Mouse (Mus musculus) heart, embryonic 16.5 days (tissue): ENCODE measurements at regions not wholly inside any gene's neighbourhood (a gene's known extent, or its start where the extent isn't known, plus 50 kb on each side); places are given as distances from the start of the nearest gene placed in this dataset.
A peak's percentile ranks its signal among the peaks of the same experiment; 100 is the strongest.

Experiments used
- ATAC-seq: fragments of 200-750 bp; cut with Nextera tagmentation; replicated peaks from 2 replicates; pipeline ENCODE4 v1.8.0; 2017; ENCODE audit warnings: moderate number of reproducible peaks; ENCODE audit not compliant: insufficient read depth, low FRiP score; ENCODE audit errors: extremely low read depth
- H3K27ac ChIP-seq: fragments of 300-500 bp; sonication (generic); 2 replicates; pipeline ENCODE4 v1.5.1; 2014; ENCODE audit warnings: mild to moderate bottlenecking, low read length, control low read depth, moderate library complexity
- H3K27me3 ChIP-seq: fragments of 300-500 bp; sonication (generic); 2 replicates; pipeline ENCODE4 v1.6.1; 2014; ENCODE audit warnings: low read length, mixed read lengths; ENCODE audit not compliant: control insufficient read depth, insufficient read depth
- H3K36me3 ChIP-seq: fragments of 300-500 bp; sonication (generic); 2 replicates; pipeline ENCODE4 v1.6.1; 2014; ENCODE audit not compliant: control insufficient read depth, insufficient read depth
- H3K4me1 ChIP-seq: fragments of 300-500 bp; sonication (generic); 2 replicates; pipeline ENCODE4 v1.6.1; 2014; ENCODE audit warnings: low read length, mixed read lengths; ENCODE audit not compliant: control insufficient read depth, insufficient read depth
- H3K4me2 ChIP-seq: fragments of 300-500 bp; sonication (generic); 2 replicates; pipeline ENCODE4 v1.6.1; 2014; ENCODE audit warnings: low read depth, mild to moderate bottlenecking, control low read depth, low read length
- H3K4me3 ChIP-seq: fragments of 300-500 bp; sonication (generic); 2 replicates; pipeline ENCODE4 v1.5.1; 2014; ENCODE audit warnings: mild to moderate bottlenecking, control low read depth, low read length
- H3K9ac ChIP-seq: fragments of 300-500 bp; sonication (generic); 2 replicates; pipeline ENCODE4 v1.6.1; 2014; ENCODE audit warnings: low read length, control low read depth
- H3K9me3 ChIP-seq: fragments of 300-500 bp; sonication (generic); replicated peaks from 2 replicates; pipeline ENCODE4 v1.6.1; 2016; ENCODE audit warnings: low read length; ENCODE audit not compliant: control insufficient read depth
- WGBS: fragments of 180-500 bp; shearing (Covaris S2); extraction: QIAGEN DNeasy Blood & Tissue Kit; methylation state at CpG from one replicate; pipeline ENCODE4 v1.1.7; 2014; 5-methylcytosine and 5-hydroxymethylcytosine counted together

DNA sequence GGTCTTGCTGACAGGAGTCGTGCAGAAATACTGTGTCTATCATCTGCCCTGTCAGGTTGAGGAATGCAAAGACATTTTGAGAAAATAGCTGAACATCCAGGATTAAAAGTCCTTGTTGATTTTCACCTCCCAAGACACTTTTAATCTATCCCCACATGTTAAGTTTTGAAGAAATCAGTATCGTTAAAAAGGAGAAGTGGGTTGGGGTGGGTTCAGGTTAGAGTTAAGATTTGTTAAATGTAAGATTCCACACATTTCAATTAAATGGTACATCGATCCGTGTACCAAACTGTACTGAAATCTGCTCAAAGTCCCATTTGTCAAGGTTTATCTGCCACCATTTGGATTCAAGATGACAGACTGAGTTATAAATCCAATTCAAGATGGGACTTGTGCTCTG lies 162.8 kb downstream of the Dhx15 start:
- Histone ChIP-seq H3K27ac (no peak overlapping the region), H3K36me3 (no peaks in the 10 kb centered on the region), H3K27me3 (no peaks in the 10 kb centered on the region), H3K4me2 (no peak overlapping the region), H3K4me3 (no peak overlapping the region), H3K9me3 (no peaks in the 10 kb centered on the region), H3K9ac (no peak overlapping the region), H3K4me1 (peaks cover 6% of the 10 kb centered on the region)
- 81% methylated on average over 4 of the region's 4 CpGs for WGBS
- no peak for ATAC-seq

DNA sequence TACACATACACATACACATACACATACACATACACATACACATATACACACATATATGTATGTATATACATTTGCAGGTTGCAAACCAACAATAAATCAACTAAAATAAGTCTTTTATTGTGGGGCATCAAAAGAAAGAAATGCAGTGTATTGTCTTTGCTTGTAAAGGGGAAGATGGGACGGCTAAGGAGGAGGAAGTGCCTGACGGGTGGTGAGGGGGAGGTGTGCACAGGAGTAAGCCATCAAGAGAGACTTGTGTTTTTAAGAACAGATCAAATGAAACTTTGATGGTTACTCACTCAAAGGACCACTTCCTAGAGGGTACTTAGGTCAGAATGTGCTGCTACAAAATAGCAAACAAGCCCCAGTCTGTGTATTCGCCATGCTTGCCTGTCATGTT lies 164.2 kb downstream of the Dhx15 start:
- WGBS, result 72% methylated on average over 3 of the region's 3 CpGs
- H3K4me1 ChIP-seq, result peaks cover 10% of the 10 kb centered on the region
- ATAC-seq, result no peak

DNA sequence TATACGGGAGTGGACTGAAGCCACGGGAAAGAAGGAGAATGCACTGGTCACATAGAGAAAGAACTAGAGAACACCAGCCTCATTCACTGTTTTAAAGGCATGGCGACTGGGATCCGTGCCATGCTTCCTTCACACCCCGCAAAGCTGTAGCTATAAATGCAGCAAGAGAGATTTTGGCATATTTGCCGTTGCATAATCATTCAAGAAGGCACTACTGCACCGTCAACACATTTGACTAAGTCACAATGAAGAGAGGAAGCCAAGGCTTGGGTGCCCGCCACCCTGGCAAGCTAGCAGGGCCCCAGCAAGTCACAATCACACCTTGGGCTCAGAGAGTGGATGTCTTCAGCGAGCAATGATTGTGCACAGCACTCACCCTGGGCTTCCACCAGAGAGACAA lies 167.1 kb downstream of the Dhx15 start:
- H3K36me3 ChIP-seq, result no peaks in the 10 kb centered on the region
- no peaks in the 10 kb centered on the region for H3K27me3 ChIP-seq
- H3K4me2 ChIP-seq, result no peak overlapping the region
- H3K4me3 ChIP-seq, result no peak overlapping the region
- H3K9me3 ChIP-seq, result no peaks in the 10 kb centered on the region
- 50% methylated on average over 9 of the region's 9 CpGs for WGBS
- H3K4me1 ChIP-seq, result peaks cover 10% of the 10 kb centered on the region
- H3K27ac ChIP-seq, result no peak overlapping the region
- 0 out of 2 replicates have a peak, but pooled peaks have one; percentile 18 for ATAC-seq
- H3K9ac ChIP-seq, result no peak overlapping the region

More for the DNA sequence above, 164.2 kb downstream of the Dhx15 start:
- no peak overlapping the region for H3K27ac ChIP-seq
- H3K9ac ChIP-seq, result no peak overlapping the region
- H3K4me3 ChIP-seq, result no peak overlapping the region
- H3K4me2 ChIP-seq, result no peak overlapping the region
- no peaks in the 10 kb centered on the region for H3K9me3 ChIP-seq
- no peaks in the 10 kb centered on the region for H3K27me3 ChIP-seq
- H3K36me3 ChIP-seq, result no peaks in the 10 kb centered on the region

DNA sequence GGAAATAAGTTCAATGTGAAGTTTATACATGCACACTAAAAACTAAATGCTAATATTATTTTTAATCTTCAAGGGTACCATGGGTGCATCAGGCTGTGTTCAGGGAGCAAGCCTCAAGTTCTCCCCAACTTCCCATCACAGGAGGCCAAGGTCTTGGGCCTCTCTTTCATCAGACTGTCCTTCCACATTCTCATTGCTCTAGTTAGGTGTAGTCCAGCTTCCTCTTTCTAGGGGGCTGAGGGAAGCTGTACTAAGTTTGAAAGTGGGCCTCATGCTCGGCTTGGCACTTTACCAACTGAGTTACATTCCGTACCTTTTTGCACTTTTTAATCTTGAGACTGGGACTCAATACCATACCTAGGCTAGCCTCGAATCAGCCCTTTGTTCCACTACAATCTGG lies 173.3 kb downstream of the Dhx15 start:
- 0 out of 2 replicates have a peak, but pooled peaks cover 2% of the 10 kb centered on the region for H3K4me1 ChIP-seq
- no peak overlapping the region for H3K4me3 ChIP-seq
- H3K9me3 ChIP-seq, result no peaks in the 10 kb centered on the region
- H3K27ac ChIP-seq, result no peak overlapping the region
- H3K36me3 ChIP-seq, result no peaks in the 10 kb centered on the region
- ATAC-seq, result no peak
- no peak overlapping the region for H3K9ac ChIP-seq
- no peaks in the 10 kb centered on the region for H3K27me3 ChIP-seq
- H3K4me2 ChIP-seq, result no peak overlapping the region
- 60% methylated on average over 3 of the region's 3 CpGs for WGBS

DNA sequence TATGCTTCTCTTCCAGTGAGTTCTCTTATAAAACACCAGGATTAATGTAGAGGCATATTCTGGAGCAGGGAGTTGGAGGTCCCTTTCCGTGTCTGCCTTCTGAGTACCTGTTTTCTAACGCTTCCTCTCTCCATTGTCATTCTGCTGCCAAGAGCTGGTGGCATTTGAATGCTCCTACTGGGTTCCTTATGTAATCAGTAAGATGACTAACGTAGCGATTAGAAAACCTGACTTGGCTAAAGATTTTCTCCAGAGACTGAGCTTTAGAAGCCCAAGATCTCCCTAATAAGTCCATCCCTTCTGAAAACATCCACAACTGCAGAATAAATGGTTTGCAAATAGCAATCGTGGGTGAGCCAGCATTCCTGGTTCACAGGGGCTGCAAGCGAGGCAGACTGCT lies 174.5 kb downstream of the Dhx15 start:
- Histone ChIP-seq H3K4me2 (no peak overlapping the region), H3K27me3 (no peaks in the 10 kb centered on the region), H3K36me3 (no peaks in the 10 kb centered on the region), H3K4me1 (no peaks in the 10 kb centered on the region), H3K27ac (no peak overlapping the region), H3K4me3 (no peak overlapping the region), H3K9ac (no peak overlapping the region), H3K9me3 (no peaks in the 10 kb centered on the region)
- ATAC-seq, result no peak
- 47% methylated on average over 6 of the region's 6 CpGs for WGBS

DNA sequence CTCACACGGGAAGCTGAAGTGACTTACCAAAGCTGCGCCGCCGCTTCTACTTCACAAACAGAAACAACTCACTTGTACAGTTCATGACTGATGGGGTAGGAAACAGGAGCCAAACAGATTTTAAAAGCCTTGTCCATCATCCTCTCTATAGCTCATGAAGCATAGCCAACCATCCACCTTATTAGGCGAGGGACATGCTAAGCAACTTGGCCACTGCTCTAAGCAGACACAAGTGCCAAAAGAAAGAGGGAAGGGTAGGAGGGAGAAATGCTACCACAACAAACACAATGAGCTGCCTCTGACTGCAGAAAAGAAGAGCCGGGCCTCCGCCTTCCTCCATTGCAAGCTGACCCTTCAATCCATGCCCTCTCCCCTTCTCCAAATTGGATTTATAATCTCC lies 179.9 kb downstream of the Dhx15 start:
- Histone ChIP-seq H3K9me3 (no peaks in the 10 kb centered on the region), H3K27me3 (no peaks in the 10 kb centered on the region), H3K4me2 (no peak overlapping the region), H3K4me3 (no peak overlapping the region), H3K9ac (no peak overlapping the region), H3K4me1 (no peaks in the 10 kb centered on the region; the same call in none of the 2 replicates), H3K27ac (no peak overlapping the region), H3K36me3 (no peaks in the 10 kb centered on the region)
- ATAC-seq, result no peak
- 88% methylated on average over 7 of the region's 7 CpGs for WGBS

DNA sequence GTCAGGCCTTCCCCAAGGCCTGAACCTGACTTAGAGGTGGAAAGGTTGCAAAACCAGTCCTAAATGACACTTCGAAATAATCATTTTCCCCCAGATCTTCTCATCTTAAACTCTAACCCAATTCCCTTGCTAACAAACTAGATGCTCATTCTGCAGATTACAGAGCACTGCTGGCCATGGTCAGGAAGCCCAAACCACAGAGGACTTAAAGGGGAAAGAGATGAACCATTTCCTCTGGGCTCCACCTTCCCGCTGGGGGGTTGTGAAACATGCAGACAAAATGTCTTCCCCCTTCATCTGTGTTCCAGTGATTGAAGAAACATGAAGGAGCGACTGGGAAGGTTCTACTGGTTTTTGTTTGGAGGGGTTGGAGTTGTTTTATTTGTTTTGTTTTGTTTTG lies 181.4 kb downstream of the Dhx15 start:
- Histone ChIP-seq H3K27me3 (no peaks in the 10 kb centered on the region), H3K4me1 (no peaks in the 10 kb centered on the region; the same call in none of the 2 replicates), H3K4me2 (no peak overlapping the region), H3K9me3 (no peaks in the 10 kb centered on the region), H3K27ac (no peak overlapping the region), H3K4me3 (no peak overlapping the region), H3K36me3 (no peaks in the 10 kb centered on the region), H3K9ac (no peak overlapping the region)
- no peak for ATAC-seq
- WGBS, result 87% methylated on average over 3 of the region's 3 CpGs

DNA sequence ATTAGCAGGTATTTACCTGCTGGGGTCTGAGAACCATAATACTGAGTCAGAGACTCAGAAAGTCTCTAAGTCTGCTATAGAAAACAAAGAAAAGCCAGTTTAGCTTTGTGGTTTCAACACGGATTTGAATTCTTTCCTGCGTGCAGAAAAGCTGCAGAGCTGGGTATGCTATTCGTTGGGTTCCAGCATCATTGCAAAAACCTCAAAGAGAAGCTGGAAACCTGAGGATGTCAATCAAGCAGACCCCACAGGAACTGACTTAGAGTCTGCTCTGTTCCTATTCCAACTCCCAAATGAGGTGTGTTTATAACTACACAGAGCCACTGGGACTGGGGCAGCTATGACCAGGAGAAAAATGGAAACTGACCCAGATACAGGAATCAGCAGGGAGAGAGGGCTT lies 183.5 kb downstream of the Dhx15 start:
- Histone ChIP-seq H3K4me3 (no peak overlapping the region), H3K27me3 (no peaks in the 10 kb centered on the region), H3K4me1 (no peaks in the 10 kb centered on the region; the same call in none of the 2 replicates), H3K36me3 (no peaks in the 10 kb centered on the region), H3K27ac (no peak overlapping the region), H3K4me2 (no peak overlapping the region), H3K9ac (no peak overlapping the region), H3K9me3 (no peaks in the 10 kb centered on the region)
- WGBS, result 67% methylated on average over 3 of the region's 3 CpGs
- no peak for ATAC-seq

DNA sequence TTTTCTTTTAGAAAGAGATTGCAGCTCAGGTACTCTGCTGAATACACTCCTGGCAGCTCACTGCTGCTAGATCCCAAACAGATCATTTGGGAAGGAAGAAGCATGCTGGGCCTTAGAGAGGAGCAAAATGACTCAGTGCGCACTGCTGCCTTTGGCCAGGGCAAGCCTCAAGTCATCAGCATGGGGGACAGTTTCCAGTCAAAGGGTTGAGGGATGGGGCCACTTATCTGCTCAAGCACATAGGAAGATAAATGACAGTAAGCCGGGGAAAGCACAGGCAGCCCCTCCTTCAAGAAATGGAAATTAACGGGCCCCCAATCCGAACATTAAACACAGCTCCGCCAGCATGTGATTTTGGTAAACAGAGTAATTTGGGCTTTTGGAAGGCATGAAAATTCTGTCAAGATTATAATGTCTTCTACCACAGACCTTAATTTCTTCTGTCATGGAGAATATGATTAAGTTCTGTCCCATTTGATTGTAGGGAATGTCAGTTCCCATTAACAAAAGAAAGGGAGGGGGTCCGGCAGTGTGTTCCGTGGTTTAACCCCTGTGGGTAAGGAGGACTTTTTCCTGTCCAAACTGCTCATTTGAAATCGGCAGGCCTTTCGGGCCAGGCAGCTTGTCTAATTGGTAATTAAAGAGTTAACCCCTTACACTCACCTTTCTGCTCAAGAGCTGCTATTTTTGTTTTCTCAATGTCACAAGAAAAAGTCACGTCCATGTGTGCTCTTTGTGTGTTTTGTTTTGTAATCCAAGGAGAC lies 199.3 kb downstream of the Dhx15 start:
- H3K4me3 ChIP-seq, result no peak overlapping the region
- no peaks in the 10 kb centered on the region for H3K36me3 ChIP-seq
- no peak overlapping the region for H3K27ac ChIP-seq
- no peak overlapping the region for H3K4me2 ChIP-seq
- H3K9ac ChIP-seq, result no peak overlapping the region
- H3K4me1 ChIP-seq, result peaks cover 6% of the 10 kb centered on the region
- no peaks in the 10 kb centered on the region for H3K9me3 ChIP-seq
- ATAC-seq, result no peak
- no peaks in the 10 kb centered on the region for H3K27me3 ChIP-seq
- WGBS, result 44% methylated on average over 10 of the region's 10 CpGs
